Mouse (Mus musculus) common myeloid progenitor, adult 5-6 weeks (primary cell): ENCODE measurements around the gene Olfr807. TPM values are rescaled to one million over a fixed set of nuclear protein-coding genes. Genes with fewer than 3 reads are reported as not detected.

Experiments
- ATAC-seq: replicated peaks from 2 replicates; pipeline ENCODE4 v1.8.0; 2016; ENCODE audit warnings: low read depth, mild to moderate bottlenecking, moderate TSS enrichment, inconsistent platforms; ENCODE audit not compliant: poor library complexity, severe bottlenecking
- total RNA-seq: library from RNA; stranded (forward); fragments of 200-1000, 187-1606 nt; gene quantifications from 2 replicates; pipeline ENCODE4 v1.2.3, GENCODE M21; 2017

Olfr807 gene
- total RNA-seq = not detected in 2 replicates

- ATAC-seq = no peak
These were observed at the start of gene Olfr807 for GRCm38 (mm10) chr10:129757693-129758092. Gene Olfr807, minus strand, starts transcription at chr10:129757793.

- ATAC-seq = no peak
These were observed 46.7 kb upstream of the Olfr807 start, which contains the start of gene Olfr811 for GRCm38 (mm10) chr10:129804296-129804695. Gene Olfr811, minus strand, starts transcription at chr10:129804396.

- no peak for ATAC-seq
These were observed 37.2 kb upstream of the Olfr807 start, which contains the start of gene Olfr810 for GRCm38 (mm10) chr10:129794817-129795216. Gene Olfr810, minus strand, starts transcription at chr10:129794917.

GRCm38 (mm10) chr10:129778123-129778522 lies 20.5 kb upstream of the Olfr807 start:
- ATAC-seq = no peak

GRCm38 (mm10) chr10:129774338-129774737 lies 16.7 kb upstream of the Olfr807 start, which contains the start of gene Olfr809:
Gene Olfr809, plus strand, starts transcription at chr10:129774638.
- no peak for ATAC-seq

- ATAC-seq = no peak
These were observed 7.6 kb upstream of the Olfr807 start, which contains the start of gene Olfr808 for GRCm38 (mm10) chr10:129765182-129765581. Gene Olfr808, plus strand, starts transcription at chr10:129765482.

GRCm38 (mm10) chr10:129741821-129742220 lies 15.8 kb downstream of the Olfr807 start, which contains the start of gene Olfr806:
Gene Olfr806, minus strand, starts transcription at chr10:129741921.
- no peak for ATAC-seq

GRCm38 (mm10) chr10:129729275-129729674 lies 28.3 kb downstream of the Olfr807 start, which contains the start of gene Olfr805:
Gene Olfr805, minus strand, starts transcription at chr10:129729375.
- no peak for ATAC-seq

Other genes starting within 250 kb of the Olfr807 start
- gene Olfr791, start 236.0 kb downstream of the Olfr807 start, total RNA-seq = not detected in 2 replicates
- gene Olfr792, start 218.6 kb downstream of the Olfr807 start, total RNA-seq = not detected in 2 replicates
- not detected in 2 replicates for gene Olfr794, start 190.1 kb downstream of the Olfr807 start, total RNA-seq
- not detected in 2 replicates for gene Olfr796, start 145.2 kb downstream of the Olfr807 start, total RNA-seq
- not detected in 2 replicates for gene Olfr798, start 129.9 kb downstream of the Olfr807 start, total RNA-seq
- not detected in 2 replicates for gene Olfr799, start 120.3 kb downstream of the Olfr807 start, total RNA-seq
- gene Olfr800, start 100.1 kb downstream of the Olfr807 start, total RNA-seq = not detected in 2 replicates
- gene Olfr801, start 83.9 kb downstream of the Olfr807 start, total RNA-seq = not detected in 2 replicates
- gene Olfr802, start 69.6 kb downstream of the Olfr807 start, total RNA-seq = not detected in 2 replicates
- gene Olfr803, start 63.5 kb downstream of the Olfr807 start, total RNA-seq = not detected in 2 replicates
- not detected in 2 replicates for gene Olfr804, start 54.6 kb downstream of the Olfr807 start, total RNA-seq
- not detected in 2 replicates for gene Olfr805, start 28.4 kb downstream of the Olfr807 start, total RNA-seq
- gene Olfr806, start 15.9 kb downstream of the Olfr807 start, total RNA-seq = not detected in 2 replicates
- gene Olfr808, start 7.7 kb upstream of the Olfr807 start, total RNA-seq = not detected in 2 replicates
- gene Olfr809, start 16.8 kb upstream of the Olfr807 start, total RNA-seq = not detected in 2 replicates
- not detected in 2 replicates for gene Olfr810, start 37.1 kb upstream of the Olfr807 start, total RNA-seq
- not detected in 2 replicates for gene Olfr811, start 46.6 kb upstream of the Olfr807 start, total RNA-seq
- gene Olfr812, start 88.3 kb upstream of the Olfr807 start, total RNA-seq = not detected in 2 replicates
- gene Olfr813, start 97.6 kb upstream of the Olfr807 start, total RNA-seq = not detected in 2 replicates
- not detected in 2 replicates for gene Olfr814, start 122.1 kb upstream of the Olfr807 start, total RNA-seq
- not detected in 2 replicates for gene Olfr815, start 148.1 kb upstream of the Olfr807 start, total RNA-seq
- not detected in 2 replicates for gene Olfr816, start 157.8 kb upstream of the Olfr807 start, total RNA-seq
- gene Olfr818, start 191.3 kb upstream of the Olfr807 start, total RNA-seq = not detected in 2 replicates
- not detected in 2 replicates for gene Olfr819, start 209.5 kb upstream of the Olfr807 start, total RNA-seq
- gene Olfr247, start 218.3 kb upstream of the Olfr807 start, total RNA-seq = not detected in 2 replicates
- gene Gm10310, start 227.3 kb upstream of the Olfr807 start, total RNA-seq = not detected in 2 replicates